Mouse (Mus musculus) cerebellum, adult 2 months (tissue): ENCODE measurements around the gene Ppp2r2d. TPM values are rescaled to one million over a fixed set of nuclear protein-coding genes. Genes with fewer than 3 reads are reported as not detected.

Experiments used
- DNase-seq, 2 experiments: peaks; one replicate each; pipeline ENCODE4 v3.0.0; 2021
- H3K27ac ChIP-seq: fragments of 200-500 bp; 2 replicates; pipeline ENCODE4 v1.5.1; 2012; ENCODE audit warnings: low read length, control low read depth, inconsistent platforms; ENCODE audit not compliant: insufficient read depth
- H3K27me3 ChIP-seq: fragments of 200-500 bp; 2 replicates; pipeline ENCODE4 v1.6.1; 2012; ENCODE audit warnings: inconsistent platforms, mild to moderate bottlenecking, low read length, moderate library complexity; ENCODE audit not compliant: control insufficient read depth, insufficient read depth
- H3K4me1 ChIP-seq: fragments of 200-500 bp; 2 replicates; pipeline ENCODE4 v1.6.1; 2011; ENCODE audit warnings: low read length; ENCODE audit not compliant: control insufficient read depth, insufficient read depth
- H3K4me3 ChIP-seq: fragments of 200-500 bp; replicated peaks from 2 replicates; pipeline ENCODE3; 2011; ENCODE audit warnings: mild to moderate bottlenecking, low read depth, low read length, control low read depth; ENCODE audit not compliant: insufficient read depth
- CTCF ChIP-seq: fragments of 200-500 bp; IDR thresholded peaks from 2 replicates; pipeline ENCODE4 v1.5.1; 2011; ENCODE audit warnings: low read depth, mild to moderate bottlenecking, control low read depth, low read length, moderate library complexity, borderline replicate concordance; ENCODE audit not compliant: insufficient read depth
- POLR2A ChIP-seq: fragments of 200-500 bp; IDR thresholded peaks from 2 replicates; pipeline ENCODE4 v1.6.1; 2011; ENCODE audit warnings: low read length, control low read depth, borderline replicate concordance; ENCODE audit not compliant: insufficient read depth
- WGBS: fragments of 180-500 bp; shearing (Covaris S2); methylation state at CpG from one replicate; pipeline ENCODE4 v1.1.7; 2018; 5-methylcytosine and 5-hydroxymethylcytosine counted together
- polyA plus RNA-seq: library from polyadenylated mRNA; depleted of rRNA; stranded (reverse); fragments of >200 nt; gene quantifications from 2 replicates; pipeline ENCODE4 v1.2.3, GENCODE M21; 2012; rRNA removed

The Ppp2r2d gene
- polyA plus RNA-seq, 1 experiment = 74.9 TPM

DNA sequence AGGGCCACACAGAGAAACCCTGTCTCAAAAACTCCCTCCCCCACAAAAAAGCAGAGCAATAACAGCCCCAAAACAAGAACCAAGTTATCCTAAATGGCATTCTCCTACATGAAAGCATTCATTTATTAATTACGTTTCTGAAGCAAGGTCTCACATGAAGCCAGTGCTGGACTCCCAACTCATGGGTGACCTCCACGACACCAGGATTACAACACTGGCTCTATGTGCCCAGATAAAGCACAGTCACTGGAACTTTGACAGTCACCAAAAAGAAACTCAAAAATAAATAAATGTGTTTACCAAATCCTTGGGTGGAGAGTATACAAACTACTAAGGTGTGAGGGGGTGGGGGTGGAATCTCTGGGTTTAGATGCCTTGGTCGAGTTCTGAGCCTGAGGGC, 67.7 kb downstream of the Ppp2r2d start:
- 87% methylated on average over 3 of the region's 3 CpGs for WGBS
- Histone ChIP-seq H3K27me3 (no peaks in the 10 kb centered on the region), H3K4me1 (no peaks in the 10 kb centered on the region; the same call in 1 of the 2 replicates), H3K4me3 (no peak overlapping the region), H3K27ac (no peak overlapping the region)
- no peak for DNase-seq
- TF ChIP-seq CTCF (no peak), POLR2A (no peak)

DNA sequence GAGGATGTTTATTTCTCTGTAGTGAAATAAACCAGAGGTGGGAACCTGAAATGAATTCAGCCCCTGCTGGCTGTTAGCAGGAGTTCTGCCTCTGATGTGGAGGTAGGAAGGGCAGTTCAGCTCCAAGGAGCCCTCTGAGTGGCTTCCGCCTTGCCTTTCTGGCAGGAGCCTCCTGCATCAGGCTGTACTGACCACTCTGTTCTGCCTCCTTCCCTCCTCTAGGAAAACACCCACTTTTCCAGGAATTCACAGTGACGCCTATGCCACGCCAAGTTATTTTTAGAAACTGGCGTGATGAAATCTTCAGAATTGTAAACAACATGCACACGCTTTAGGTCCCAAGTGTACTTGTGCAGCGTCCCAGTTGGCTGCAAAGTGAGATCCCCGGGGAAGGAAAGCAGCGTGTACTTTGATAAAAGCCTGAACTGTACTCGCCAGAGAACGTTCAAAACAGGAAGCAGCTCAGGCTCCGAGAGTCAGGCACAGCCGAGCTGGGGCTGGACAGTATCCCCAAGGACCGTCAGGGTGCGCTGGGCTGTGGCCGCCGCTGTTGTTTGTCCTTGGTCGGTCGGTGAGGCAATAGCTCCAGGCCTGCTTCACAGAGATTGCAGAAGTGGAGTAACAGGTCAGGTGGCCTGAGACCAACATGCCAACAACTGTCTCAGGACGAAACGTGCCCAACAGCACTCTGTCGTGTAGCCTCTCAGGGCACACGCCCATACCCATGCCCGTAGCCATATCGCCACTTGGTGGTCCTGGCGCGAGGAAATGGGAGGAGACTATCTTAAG, 73.5 kb downstream of the Ppp2r2d start:
- peak; percentile 31 to 44 for DNase-seq
- Histone ChIP-seq H3K4me3 (peak overlapping the region; percentile 45), H3K27ac (no peak overlapping the region), H3K27me3 (no peaks in the 10 kb centered on the region), H3K4me1 (0 out of 2 replicates have a peak, but pooled peaks cover 2% of the 10 kb centered on the region)
- WGBS = 4% methylated on average over 26 of the region's 26 CpGs
- TF ChIP-seq CTCF = no peak
- no peak for TF ChIP-seq POLR2A

DNA sequence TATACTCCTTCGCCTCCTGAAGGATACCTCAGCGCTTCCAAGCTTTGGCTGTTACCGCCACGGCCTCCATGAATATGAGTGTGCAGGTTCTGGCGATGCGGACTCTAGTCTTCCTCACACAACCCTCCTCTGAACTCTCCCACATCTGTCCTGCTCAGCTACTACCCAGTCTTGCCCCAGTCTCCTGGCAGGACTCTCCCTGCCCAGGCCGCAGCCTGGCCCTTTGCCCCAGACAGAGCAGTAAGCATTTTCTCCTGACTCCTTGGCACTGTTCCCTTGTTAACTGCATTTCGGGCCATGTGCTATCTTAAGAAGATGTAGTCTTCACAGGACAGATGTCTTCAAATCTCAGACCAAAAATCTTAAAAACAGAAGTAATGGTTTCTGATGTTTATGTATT, 75.7 kb downstream of the Ppp2r2d start:
- Histone ChIP-seq H3K27me3 (no peaks in the 10 kb centered on the region), H3K27ac (no peak overlapping the region), H3K4me1 (0 out of 2 replicates have a peak, but pooled peaks cover 2% of the 10 kb centered on the region), H3K4me3 (no peak overlapping the region)
- DNase-seq = no peak
- WGBS = 87% methylated on average over 8 of the region's 8 CpGs
- TF ChIP-seq POLR2A = no peak
- no peak for TF ChIP-seq CTCF

DNA sequence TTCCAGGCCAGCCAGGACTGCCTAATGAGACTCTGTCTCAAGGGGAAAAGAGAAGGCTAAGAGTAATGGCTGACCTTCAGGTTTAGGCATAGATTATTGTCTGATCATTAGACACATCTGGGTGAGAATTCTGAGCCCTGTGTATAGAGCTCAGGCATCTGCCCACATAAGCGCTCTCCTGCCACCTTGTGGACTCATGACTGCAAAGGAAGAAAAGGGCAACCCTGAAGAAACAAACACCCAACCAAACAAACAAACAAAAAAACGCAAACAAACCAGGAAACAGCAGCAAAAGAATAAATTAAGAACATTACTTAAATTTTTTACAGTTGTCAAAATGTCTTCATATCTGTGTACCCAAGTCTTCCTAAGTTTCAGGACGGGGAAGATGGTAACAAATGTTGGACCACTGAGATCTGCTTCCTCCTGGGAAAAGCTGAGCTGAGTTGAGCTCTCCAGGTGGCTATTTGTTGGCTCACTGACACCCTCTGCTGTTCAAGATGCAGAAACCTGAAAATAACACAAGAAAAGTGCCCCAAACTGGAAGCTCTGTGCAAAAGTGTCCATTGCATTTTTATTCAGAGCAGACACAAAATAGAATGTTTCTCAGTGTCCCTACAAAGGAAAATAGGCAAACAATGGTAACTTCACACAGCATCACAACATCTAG, 78.0 kb downstream of the Ppp2r2d start:
- no peak overlapping the region for H3K4me3 ChIP-seq
- 24% methylated on average over 3 of the region's 3 CpGs for WGBS
- 0 out of 2 replicates have a peak, but pooled peaks cover 2% of the 10 kb centered on the region for H3K4me1 ChIP-seq
- TF ChIP-seq POLR2A (no peak), CTCF (peak; percentile 50; the same call in 1 of the 2 replicates)
- no peak overlapping the region for H3K27ac ChIP-seq
- peak in 1 of 2 experiments; percentile 28 for DNase-seq
- no peaks in the 10 kb centered on the region for H3K27me3 ChIP-seq

DNA sequence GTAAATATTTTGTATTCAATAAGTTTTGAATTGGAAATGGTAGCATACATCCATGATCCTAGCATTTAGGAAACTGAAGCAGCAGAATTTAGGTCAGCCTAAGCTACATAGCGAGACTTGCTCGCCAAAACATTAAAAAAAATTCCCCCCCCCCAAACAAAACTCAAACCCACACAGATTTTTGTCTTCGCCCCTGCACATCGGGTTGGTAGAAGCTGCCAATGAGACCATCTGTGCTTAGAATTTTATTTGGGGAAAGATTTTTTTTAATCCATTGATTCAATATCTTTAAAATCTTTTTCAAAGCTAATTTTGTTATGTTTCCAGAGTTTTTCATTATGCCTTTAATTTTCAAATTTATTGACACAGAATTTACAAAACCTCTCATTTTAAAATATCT, 82.6 kb downstream of the Ppp2r2d start:
- Histone ChIP-seq H3K4me1 (no peaks in the 10 kb centered on the region), H3K27me3 (no peaks in the 10 kb centered on the region), H3K27ac (no peak overlapping the region), H3K4me3 (no peak overlapping the region)
- TF ChIP-seq POLR2A (no peak), CTCF (no peak)
- WGBS = 26% methylated on average over 4 of the region's 4 CpGs
- no peak for DNase-seq

Other genes with a start within 250 kb of the Ppp2r2d start
- gene Mapk1ip1, start 194 bp downstream of the Ppp2r2d start, polyA plus RNA-seq = 87.6 and 88.7 TPM in 2 replicates
- gene Bnip3, start 63.4 kb downstream of the Ppp2r2d start, polyA plus RNA-seq = 96.6 and 101 TPM in 2 replicates
- 47.6 and 49.0 TPM in 2 replicates for gene Jakmip3, start 94.7 kb downstream of the Ppp2r2d start, polyA plus RNA-seq
- gene Dpysl4, start 239.9 kb downstream of the Ppp2r2d start, polyA plus RNA-seq = 127 and 156 TPM in 2 replicates